Mouse (Mus musculus) thymus, postnatal 25 days (tissue): ENCODE data around the gene Gltp.

Experiments used
- DNase-seq: peaks from one replicate; pipeline ENCODE4 v3.0.0; 2022

Gltp gene

DNA sequence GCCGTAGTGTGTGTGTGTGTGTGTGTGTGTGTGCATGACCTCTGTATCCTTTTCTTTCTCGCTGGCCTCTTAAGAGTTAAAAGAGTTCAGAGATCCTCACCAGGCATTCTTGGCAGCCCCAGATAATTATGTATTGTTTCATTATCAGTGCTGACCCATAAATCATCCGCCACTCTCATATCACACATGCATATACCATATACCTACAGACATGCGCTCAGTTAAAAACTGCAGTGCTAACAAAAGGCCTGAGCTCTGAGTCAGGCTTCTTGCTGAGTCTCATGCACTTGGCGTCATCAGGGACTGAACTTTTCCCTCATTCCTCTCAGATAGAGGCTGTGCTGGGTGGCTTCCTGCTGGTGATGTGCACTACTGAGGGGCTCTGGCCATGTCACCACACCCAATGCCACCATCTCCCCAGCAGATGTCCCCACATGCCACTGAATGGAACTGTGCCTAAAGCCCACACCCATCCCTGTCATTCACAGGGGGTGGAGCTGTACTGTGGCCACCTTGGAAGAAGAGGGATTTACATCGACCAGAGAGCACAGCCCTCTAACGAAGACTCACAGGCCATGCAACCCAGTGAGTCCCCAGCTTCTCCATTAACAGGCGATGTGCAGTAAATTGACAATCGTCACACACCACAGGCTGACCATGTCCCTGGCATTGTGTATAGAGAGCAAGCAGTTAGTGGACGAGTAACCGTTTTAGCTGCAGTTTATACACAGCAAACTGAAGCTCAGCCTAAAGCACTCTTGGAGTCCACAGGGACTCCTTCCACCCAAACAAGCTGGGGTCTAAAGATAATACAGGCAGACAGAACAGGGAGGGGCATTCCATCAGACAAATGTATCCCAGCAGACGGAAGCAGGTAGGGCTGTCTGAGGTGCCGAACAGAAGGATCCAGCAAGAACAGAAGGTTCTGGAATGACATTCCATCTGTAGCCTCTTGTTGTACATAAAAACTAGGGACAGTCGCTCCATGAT lies 11.9 kb upstream of the Gltp start:
- DNase-seq: no peak

DNA sequence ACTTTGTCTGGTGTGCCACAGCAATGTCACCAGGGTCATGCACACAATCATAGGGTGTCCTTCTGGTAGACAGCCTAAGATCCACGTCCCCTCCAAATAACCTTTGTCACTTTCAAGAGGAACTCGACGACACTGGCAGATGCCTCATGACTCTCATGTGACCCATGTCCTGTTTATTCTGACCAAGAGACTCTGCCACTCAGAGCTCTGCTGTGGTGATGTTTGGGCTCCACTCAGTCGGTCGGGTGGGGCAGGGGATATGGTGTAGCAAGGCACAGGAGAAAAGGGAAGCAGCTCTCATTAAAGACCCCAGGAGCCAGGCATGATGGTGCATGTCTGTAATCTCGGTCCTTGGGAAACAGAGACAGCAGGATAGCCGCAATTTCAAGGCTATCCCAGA lies 8.2 kb upstream of the Gltp start:
- no peak for DNase-seq

DNA sequence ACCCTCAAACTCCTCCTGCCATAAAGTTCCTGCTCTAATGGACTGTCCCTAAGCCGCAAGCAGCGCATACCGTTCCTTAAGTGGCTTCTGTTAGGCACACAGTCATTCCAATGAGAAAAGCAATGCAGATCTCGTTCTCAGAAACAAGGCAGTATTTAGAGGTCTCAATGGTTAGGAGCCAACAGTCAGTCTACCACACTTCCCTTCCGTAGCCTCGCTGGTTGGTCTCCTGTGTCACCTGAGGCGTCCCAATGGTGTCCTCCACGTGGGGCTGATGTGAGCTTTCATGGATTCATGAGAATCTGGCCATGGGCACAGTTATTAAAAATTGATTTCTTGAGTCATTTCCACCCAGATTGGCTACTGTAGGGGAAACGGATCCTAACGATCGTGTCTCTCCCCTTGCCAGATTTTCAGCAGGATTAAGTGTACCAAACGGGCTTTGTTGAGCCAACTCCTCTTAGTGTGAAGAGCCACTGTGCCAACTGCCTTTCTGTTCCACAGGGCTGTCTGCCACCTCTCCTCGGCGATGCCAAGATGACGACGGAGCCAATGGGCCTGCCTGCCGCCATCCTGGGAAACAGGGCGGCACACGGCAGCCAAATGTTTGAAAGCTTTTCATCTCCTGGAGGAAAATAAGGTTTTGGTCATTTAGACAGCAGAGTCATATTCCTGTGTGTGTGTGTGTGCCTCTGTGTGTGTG lies 7.4 kb upstream of the Gltp start:
- DNase-seq: no peak

DNA sequence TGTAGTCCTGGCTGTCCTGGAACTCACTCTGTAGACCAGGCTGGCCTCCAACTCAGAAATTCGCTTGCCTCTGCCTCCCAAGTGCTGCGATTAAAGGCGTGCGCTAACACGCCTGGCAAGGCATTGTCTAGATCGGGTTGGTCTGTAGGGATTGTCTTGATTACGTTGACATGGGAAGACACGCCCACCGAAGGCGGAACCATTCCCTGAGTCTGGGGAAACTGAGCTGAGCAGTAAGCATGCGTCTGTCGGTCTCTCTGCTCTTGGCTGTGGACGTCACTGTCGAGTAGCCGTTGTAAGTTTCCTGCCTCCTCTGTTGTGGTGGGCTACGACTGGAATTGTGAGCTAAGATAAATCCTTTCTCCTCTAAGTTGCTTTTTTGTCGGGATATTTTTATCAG lies 6.2 kb upstream of the Gltp start:
- DNase-seq: no peak

DNA sequence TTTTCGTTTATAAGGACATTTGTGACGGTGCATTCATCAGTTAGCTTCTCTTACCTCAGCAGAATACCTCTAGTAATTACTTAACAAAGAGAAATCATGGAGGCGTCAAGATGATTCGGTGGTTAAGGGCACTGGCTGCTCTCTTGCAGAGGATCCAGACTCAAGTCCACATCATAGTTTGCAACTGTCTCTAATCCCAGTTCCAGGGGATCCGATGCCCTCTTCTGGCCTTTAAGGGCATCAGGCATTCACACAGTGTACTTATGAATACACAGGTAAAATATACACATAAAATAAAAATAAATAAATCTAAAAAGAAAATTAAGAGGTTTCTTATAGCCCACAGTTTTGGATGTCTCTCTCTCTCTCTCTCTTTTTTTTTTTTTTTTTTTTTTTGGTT lies 5.0 kb upstream of the Gltp start:
- DNase-seq: no peak

DNA sequence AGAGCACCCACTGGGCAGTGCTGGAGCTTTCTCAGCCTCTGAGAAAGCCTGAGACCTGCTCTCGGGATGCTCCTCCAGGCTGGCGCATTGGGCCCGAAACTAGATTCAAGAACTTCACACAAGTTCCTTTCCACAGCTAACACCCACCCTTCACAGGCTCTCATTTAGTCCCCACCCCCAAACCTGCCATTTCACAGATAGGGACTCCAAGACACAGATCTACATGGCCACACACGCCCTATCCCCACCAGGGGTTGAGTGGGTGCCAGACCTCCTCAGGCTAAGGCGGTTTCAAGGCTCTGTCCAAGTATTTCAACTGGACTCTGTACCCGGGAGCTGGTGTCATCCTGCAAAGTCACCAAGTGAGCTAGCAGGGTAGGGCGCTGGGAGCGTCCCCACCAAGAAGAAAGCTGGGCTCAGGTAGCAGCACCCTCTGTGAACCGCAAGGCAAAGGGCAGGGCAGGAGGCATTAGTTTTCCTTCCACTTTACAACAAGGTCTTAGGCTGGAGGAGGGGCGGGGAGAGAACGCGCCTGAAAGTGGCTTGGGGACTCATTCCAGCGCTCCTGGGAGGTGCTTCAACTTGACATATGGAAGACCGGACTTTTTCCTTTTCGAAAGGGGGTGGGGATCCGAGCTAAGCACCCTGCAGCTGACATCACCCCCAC lies 951 bp downstream of the Gltp start:
- DNase-seq: peak; percentile 42

DNA sequence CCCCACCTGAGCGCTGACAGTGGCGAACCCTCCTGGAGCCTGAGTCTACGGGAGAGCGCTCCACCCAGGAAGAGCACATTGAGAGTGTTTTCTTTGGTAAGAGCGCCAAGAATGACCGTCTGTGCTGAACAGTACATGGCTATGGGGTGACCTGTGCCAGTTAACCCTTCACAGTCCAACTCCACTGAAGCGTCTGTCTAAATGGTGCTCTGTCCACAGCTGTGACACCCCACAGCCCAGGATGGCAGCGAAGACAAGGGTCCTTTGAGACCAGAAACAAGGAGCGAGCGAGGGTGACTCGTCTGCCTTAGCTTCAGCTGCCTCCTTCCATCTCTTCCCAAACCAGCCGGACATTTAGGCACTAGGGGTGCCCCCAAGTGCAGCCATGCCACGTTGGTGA lies 2.1 kb downstream of the Gltp start:
- no peak for DNase-seq

DNA sequence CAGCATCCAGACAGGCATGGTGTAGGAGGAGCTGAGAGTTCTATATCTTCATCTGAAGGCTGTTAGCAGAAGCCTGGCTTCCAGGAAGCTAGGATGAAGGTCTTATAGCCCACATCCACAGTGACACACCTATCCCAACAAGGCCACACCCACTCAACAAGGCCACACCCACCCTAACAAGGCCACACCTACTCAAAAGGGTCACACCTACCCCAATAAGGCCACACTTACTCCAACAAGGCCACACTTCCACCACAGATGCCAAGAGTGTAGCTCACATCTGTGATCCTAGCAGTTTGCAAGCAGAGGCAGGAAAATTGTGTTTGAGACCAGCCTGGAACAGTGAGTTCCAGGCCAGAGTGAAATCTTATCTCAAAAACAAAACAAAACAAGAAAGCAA lies 2.9 kb downstream of the Gltp start:
- no peak for DNase-seq

DNA sequence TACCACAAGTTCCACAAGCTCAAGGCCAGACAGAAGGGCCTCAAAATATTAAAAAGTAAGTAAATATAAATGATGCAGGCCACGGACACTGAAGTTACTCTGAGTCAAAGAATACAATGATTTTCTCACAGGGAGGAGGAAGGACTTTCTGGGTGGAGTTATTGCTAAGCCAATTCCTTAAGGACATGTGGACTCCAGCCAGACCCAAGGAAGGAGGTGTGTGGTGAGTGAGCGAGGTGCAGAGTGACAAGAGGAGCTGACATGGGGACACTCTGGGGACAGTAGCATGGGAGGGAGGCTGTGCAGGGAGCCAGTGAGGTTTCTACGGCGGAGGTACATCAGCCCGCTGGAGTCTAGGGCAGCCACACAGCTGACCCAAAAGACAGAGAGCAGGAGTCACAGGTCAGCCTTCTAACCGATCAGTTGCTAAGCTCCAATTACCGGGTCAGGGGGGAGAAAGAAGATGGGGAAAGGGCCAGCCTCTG lies 4.0 kb downstream of the Gltp start:
- DNase-seq: no peak

DNA sequence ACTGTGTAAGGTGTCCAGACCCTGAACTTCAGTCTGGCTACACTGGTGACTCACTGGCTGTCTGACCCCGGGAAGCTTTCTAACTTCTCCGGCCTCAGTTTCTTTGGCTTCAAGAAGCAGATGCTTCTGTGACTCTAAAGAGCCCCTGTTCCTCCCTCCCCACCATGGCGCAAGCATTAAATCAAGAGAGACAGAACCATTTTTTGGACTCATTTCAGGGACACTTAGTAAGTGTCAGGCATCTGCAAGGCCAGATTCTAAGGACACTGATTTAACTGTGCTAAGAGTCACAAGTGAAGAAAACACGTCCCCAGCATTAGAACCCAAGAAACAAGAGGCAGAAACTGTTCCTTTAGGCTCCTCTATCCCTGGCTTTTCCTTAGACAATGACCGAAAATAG lies 4.8 kb downstream of the Gltp start:
- DNase-seq: no peak

DNA sequence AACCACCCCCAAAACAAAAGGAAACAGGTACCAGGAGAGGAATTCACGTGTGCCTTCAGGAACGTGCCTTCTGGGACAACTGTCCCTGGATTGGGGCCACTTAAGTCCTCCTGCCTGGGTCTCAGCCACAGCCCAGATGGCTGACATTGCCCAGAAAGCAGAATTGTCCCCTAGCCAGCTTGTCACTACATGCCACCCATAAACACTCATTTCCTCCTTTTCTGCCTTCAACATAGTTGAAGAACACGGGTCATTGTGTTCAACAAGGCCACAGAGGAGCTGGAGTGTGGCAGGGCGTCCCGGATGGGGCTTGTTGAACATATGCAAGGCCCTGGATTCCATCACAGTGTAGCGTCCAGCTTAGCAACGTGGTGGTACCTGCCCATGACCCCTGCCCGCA lies 9.1 kb downstream of the Gltp start:
- no peak for DNase-seq

DNA sequence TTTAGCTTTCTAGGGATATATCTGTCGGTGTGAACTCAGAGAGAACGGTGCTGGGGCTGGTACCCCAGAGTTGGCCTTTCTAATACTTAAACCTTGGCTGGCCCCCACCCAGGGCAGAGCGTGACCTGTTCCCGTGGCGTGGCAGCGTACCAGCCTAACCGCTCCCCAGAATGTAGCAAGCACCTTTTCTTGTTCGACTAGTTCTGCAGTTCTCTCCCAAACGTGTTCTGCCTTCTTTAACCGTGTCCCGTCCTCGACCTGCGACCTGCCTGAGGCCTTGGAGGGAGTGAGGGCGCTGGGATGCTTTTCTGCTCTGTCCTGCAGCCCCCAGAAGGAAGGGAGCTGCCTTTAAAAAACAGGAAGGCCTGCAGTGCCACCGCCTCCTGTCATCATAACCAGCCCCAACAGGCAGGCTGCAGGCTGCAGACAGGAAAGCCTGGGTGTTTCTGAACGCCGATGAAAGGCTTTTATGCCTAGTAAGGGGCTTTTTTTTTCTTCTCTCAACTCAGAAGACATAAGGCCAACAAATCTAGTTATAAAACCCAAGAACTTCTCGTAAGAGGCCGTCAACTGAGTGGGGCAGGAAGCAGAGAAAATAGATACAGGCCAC lies 10.0 kb downstream of the Gltp start:
- peak; percentile 63 for DNase-seq

DNA sequence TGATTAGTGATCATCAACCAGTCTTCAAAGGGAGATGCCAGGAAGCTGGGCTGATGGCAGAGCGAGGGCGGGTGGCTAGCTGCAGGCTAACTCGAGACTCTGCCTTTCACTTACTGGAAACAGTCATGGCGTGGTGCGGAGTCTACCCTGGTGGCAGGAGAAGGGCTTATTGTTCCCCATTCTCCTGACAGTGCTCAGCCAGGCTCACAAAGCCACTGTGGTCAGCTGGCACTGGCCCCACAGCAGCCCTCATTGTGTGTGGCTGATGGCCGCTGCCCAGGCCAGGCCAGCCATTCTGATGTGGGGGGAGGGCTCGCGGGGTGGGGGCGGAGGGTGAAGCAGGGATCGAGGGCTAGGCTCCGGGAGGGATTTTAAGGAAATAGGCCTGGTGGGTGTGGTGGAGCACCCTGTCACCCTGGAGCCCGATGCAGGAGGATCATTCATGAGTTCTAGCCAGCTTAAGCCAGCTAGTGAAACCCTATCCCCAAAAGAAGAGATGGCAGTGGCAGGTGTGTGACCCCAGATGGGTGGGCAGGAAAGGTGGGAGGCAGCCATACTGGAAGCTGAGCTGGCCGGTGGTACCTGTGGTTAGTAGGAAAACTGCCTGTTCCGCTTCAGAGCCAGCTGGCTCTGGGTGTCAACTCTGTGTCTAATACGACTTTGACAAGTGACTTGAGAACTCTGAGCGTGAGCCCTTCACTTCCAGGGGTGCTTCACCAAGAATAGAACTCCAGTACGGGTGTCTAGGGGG lies 10.8 kb downstream of the Gltp start:
- peak; percentile 44 for DNase-seq

DNA sequence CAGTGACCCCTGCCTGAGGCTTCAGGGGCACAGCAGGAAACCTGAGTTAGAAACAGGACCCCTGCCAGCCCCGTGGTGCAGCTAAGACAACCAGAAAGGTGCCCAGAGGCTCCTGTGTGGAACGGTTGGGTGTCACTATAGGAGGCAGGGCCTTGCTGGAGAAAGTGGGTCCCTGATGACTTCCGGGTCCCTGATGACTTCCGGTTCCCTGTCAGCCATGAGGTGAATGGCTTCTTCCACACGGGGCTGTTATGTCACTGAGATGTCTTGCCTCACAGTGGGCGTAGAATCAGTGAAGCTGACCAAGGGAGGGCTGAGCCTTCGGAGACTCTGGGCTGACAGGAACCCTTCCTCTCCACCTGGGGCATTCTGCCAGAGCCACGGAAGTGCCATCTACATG lies 16.2 kb downstream of the Gltp start:
- no peak for DNase-seq

DNA sequence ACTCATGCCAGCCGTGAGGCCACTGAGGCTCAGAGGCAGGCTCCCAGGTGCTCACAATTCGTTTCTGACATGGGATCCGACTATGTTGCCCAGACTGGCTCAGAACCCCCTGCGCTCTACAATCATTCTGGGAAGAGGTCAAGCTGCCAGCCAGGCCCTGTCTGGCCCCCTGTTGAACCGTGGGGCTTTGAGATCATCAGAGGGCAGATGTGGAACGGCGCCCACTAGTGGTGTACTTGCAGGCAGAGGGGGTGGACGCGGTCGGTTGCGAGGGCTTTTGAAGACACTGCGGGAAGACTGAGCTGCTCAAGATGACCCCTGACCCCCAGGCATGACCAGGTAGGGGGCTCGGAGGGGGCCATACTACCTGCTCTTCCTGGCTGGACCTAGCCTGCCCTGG lies 17.7 kb downstream of the Gltp start:
- no peak for DNase-seq

DNA sequence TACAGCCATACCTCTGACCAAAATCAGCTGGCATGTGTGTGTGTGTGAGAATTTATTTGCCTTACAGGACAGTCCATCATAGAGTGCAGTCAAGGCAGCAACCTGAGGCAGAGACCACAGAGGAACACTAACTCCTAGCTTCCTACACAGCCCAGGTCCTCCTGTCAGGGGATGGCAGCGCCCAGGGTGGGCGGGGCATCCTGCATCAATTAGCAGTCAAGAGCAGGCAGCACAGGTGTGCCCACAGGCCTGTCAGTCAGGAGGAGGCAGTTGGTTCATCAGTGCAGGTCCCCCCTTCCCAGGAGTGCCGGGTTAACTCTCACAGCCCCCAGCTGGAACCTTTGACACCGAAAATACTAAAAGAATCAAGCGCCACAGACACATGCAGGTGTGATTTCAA lies 21.8 kb downstream of the Gltp start:
- no peak for DNase-seq

DNA sequence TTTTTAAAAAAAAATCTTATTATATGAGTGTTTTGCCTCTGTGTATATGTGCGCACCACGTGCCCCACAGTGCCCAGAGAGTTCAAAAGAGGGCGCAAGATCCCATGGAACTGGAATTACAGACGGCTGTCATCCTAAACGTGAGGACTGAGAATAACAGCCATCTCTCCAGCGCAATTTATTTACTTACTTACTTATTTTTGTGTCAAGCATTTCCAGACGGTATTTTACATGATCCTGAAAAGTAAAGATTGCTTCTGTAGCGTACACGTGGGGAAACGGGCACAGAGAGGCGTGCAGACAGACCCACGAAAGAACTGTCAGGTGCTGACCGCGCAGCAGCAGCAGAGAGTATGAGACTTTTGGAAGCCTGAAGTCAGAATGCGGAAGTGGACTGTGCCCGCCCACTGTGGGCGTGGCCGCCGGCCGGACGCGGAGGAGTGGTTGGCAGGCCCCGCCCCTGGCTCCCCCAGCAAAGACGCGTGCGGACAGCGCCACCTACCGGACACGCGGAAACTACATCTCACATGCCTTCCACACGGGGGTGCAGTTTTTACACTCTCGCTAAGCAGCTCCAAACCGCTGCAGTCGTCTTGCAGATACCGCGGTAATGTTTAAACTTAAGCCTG lies 23.4 kb downstream of the Gltp start:
- DNase-seq: peak; percentile 100

DNA sequence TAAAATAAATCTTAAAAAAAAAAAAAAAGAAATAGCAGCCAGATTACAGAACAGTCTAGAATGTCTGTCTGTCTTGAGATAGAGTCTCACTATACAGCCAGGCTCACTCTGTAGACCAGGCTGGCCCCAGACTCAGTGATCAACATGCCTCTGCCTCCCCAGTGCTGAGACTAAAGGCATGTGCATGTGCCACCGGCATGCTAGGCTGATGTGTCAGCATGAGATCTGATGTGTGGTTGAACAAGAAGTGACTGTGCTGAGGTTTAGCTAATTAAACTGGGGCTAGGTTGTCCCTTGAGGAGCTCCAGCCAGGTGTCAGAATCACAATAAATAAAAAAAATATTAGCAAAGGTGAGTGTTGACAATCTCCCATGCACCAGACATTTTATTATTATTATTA lies 24.1 kb downstream of the Gltp start:
- DNase-seq: no peak

DNA sequence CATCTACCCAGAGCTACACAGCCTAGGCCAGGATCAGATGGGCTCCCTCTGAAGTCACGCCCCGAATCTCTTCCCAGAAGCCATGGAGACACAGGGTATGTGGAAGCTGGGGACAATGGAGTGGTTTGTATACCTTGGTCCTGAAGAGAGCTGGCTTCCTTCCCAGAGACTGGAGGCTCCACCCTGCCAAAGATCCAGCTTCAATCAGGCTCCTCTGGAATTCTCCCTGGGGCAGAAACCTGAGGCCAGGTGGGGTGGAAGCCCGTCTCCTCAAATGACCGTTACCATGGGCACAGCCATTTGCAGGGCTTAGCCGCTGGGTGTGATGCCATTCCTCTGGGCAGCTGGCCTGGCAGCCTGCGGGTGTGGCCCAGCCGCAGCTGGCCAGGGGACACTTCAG lies 26.0 kb downstream of the Gltp start:
- DNase-seq: no peak

DNA sequence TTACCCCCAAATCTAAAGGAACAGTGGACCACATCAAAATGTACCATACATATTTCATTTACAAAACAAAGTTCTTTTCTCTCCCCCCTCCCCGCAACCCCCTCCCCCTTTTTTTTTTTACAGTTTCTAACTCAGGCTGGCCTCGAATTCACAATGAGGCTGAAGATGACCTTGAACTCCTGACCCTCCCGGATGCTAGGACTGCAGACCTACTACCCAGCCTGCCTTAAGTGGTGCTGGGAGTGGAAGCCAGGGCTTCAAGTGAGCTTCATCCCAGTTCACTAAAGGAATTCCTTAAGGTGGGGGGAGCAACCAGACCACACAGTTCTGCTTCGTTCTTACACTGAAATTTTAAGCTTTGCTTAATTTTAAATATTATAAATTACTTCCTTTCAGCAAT lies 26.6 kb downstream of the Gltp start:
- DNase-seq: no peak

DNA sequence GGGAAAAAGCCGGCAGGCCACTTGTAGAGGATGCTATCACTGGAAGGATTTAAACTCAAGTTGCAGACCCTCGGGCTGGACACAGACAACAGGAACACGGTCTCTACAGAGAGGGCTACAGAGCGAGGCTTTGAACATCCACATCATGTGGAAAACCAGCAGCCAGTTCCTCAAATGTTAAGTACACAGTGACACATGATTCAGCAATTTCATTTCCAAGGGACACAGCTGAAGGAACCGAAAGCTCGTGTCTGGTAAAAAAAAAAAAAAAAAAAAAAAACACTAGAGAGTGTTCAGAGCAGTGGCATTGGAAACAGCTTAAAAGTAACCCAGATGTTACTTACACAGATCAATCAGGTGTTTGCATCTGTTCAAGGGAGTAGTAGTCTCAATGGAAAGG lies 29.8 kb downstream of the Gltp start:
- DNase-seq: no peak

DNA sequence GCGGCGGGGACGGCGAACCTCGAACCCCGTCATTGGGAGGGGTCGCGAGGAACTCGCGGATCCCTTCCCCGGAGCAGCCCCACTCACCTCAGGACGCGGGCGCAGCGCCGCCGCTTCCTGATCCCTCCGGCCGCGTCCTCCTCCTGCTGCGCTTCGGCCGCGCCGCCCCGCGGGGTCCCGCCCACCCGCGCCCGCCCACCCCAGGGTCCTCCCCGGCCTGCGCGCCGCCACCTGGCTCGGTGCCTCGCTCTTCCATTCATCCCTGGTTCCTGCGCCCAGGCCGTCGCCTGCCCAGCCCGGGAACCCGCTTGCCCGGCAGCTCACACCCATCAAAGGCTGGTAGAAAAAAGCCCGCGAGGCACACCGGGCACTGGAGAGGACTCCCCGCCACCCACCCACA lies 32.5 kb downstream of the Gltp start, which contains the start of gene Trpv4:
Trpv4 (minus strand) TSS at position 167 of the 400 bp plus-strand sequence.
- DNase-seq: no peak
